Mouse (Mus musculus) yolk sac, embryonic 10.5 days (tissue): ENCODE results near the gene Esp34.

Experiments
- DNase-seq: peaks from one replicate; pipeline ENCODE4 v3.0.0-alpha.2; 2017; ENCODE audit warnings: low spot score

Esp34 gene

GRCm38 (mm10) chr17:38553892-38554291 is at the start of gene Esp34:
TSS of gene Esp34 (plus strand) at chr17:38554192.
- no peak for DNase-seq

- DNase-seq = no peak
These were observed 8.5 kb downstream of the Esp34 start for GRCm38 (mm10) chr17:38562527-38562926.
